Mouse (Mus musculus) spleen, postnatal 14 days (tissue): ENCODE measurements around the gene Prkcq.
"Not testable (repeated sequence)": the region's sequence is repeated elsewhere in the genome, so short reads cannot be mapped to it uniquely, and the experiment has no call there.

Source experiments
- DNase-seq, 2 experiments: peaks; one replicate each; pipeline ENCODE4 v3.0.0; 2021 to 2022; ENCODE audit warnings: low spot score in 2 of 2

Prkcq gene

DNA sequence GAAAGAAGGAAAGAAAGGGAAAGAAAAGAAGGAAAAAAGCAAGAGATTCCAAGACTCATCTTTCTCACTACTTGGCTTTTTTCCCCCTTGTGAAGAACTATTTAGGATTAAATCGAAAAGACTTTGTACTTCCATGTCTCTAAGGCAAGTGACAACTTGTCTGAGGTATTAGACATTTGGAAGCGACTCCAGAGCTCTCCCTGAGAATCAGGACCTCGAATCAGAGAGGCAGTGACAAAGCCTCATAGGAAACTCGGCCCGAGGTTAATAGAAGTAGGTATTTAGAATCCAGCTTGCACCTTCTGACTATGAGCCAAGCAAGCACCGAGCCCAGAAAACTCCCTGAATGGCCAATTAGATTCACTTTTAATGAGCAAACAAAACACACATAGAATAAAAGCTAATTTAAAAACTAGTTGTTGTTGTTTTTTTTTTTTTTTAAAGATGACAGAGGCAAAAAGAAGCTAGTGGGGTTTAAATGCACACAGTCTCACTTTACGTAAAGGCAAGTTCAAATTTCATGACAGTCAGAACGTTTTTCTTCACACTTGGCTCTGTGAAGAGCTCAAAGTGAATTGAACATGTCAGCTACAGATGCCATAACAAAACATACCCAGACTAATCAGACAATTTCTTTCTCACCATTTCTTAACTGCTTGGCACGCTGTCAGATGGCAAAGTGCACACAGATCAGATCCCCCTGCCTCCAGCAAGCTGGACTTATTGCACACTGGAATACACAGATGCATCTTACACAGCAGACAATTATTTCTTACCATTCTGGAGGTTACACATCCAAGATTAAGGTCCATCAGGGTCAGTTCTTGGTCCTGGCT, 119.9 kb downstream of the Prkcq start:
- DNase-seq = no peak

DNA sequence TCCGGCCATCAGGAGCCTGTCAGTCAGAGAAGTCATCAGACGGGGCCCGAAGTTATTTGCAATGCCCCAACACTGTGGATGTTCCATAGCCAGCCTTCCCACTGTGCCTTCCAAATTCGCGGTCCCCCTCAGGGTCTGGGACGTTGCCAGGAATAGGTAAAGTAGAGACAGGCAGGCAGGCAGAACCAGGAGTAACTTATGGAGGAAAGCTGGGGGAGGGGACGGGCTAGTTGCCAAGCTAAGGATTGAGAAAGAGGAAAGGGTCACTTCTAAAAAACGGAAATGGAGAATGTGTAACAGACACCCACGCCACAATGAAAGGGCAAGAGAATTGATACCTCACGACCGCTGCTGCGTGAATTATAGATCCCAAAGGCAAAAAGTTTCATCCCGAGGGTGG, 121.2 kb downstream of the Prkcq start:
- DNase-seq = no peak

DNA sequence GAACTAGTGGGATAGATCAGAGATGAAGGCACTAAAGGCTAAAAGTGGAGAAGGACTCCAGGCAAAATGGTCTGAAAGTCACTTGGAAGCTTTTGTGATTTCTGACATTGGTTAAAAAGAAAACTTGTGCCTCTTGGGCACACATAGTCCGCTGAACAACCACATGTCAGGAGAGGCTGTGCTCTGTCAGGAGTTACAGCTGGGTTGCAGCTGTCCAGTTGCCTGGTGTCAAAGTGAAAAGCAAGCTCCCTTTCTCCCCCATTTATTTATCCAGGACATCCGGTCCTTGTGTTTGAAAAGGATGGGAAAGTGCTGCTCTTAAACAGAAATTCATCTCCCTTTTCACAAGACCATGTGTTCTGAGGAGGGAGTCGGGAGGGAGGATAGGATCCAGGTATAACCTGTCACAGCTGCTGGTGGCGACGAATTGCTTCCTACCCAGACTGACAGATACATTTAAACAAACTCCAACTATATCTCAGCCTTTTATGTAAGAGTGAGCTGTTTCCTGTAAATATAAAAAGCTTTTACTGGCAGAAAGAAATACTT, 122.8 kb downstream of the Prkcq start:
- no peak for DNase-seq

DNA sequence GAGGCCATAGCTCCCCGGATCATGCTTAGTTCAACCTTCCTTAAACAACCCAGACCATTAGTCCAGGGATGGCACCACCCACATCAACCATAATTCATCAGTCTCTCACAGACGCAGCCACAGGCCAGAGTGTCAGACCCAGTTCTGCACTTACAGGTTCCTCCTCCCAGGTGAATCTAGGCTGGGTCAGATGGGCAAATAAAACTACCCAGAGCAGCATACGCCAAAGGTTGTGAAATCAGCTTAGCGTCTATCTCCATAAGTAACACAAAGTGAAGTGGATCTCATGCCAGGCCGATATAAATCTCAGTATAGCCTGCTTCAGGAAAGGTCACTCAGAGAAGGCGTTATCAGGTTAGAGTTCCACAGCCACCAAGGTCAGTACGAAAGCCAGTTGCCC, 126.9 kb downstream of the Prkcq start:
- DNase-seq = no peak

DNA sequence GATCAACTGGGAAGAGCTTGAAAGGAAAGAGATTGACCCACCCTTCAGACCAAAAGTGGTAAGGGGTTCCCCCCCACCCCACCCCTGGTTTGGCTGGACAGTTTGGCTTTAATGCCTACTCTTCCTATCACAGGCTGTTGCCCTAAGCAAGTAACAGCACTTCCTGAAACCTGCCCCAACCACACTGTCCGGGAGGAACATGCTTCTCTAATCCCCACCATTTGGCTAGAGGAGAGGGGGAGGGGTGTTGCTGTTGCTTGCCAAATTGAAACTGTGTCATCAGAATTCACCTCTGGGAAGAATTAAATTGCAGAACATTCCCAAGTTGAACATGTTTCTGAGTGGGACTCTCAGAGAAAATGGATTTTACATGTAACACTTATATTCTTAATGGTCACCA, 127.5 kb downstream of the Prkcq start:
- no peak for DNase-seq

DNA sequence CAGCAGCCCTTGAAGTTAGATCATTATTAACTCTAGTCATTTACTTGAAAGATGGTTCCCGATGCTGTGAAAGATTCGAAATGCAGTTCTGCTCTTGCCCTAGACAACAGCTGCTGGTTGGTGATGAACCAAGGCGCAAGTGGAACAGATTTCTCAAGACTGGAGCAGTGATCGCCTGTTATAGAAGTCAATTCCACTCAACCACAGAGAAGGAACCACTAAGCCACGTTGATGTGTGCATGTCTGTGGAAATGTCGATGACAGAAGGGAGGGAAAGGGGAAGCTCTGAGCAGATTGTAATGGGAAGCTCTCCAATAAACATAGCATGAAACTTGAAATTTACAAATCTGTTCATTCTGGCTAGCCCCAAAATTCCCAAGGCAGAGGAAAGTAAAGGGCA, 128.5 kb downstream of the Prkcq start:
- no peak for DNase-seq

DNA sequence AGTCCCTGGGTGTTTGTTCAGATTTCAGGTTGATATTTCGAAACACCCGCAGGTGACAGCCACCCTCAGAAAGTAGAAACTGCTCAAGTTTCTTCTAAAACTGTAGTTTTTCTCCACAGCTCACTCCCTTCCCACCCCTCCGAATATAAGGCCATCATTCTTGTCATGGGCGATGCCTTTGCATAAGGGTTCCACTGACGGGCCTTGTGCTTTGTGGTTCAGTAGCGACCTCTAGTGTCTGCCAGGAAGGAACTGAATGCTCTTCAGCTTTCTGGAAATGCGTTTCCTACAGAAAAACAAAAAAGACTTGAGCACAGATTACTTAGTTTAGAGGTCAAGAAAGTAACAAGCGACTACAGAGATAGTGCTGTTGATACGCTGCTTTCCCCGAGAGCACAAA, 148.3 kb downstream of the Prkcq start:
- no peak for DNase-seq

DNA sequence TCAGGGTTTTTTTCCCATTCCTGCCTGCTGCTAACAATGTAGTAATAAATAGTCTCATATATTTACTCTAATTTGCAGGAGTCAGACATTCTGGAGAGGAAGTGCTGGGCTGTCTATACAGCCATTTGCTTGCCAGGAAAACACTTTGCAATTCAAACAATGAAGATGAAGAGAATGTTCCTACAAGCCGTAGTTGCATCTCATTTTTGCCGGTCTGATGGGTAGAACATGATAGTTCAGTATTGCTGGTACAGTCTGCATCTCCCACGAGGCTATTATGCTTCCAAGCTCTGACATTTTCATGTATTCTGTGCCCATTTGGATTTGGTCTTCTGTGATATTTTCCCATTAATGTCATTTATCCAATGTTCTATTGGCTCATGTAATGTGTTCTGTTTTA, 150.5 kb downstream of the Prkcq start:
- DNase-seq = no peak

DNA sequence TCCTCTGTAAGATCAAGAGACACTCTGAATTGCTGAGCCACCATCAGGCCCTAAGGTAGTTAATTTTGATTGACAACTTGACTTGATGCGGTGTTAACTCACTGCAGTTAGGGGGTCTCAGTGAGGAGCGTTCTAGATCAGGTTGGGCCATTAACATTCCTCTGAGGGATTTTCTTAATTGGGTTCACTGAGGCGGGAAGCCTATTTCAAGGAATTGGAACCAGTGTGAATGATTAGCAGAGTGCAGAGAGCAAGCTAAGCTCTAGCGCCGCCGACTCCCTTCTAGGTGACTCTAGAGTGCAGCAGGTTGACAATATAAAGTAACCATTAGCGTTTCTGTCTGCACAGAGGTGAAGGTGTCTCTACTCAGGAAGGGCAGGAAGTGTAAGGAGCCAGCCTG, 155.4 kb downstream of the Prkcq start:
- DNase-seq = no peak

DNA sequence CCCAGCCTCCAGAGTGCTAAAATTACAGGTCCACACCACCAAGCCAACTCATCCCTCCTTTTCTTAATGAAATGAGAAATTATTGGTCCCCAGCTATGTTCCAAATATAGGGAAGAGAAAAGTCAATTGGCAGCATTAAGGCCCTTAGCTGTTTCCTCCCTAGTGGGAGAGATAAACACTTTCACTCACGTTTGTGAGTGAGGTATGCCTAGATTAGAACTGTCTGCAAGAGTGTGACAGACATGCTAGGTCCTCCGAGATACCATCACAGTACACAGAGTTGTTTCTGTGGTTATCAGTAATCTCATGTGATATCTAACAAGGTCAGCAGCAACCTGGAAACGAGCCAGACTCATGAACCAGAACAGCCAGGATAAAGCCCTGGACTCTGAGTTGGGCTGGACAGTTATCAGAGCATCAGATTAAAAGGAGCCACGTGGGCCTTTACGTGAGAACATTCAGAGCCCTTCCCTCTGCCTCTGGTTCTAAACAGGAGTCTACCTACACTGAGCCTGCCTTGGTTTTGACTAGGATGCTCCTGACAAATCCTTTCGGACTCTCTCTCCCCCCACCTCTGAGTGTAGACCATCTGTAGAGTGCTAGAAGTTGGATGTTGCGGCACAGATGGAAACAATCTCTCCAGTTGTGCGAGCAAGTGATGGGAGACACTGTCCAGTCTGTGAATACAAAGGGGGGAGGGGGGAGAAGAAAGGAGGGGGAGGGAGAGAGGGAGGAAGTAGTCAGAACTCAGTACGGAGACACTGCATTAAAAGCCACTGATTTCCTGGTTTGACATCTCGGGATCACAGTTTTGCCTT, 157.7 kb downstream of the Prkcq start:
- DNase-seq = no peak

DNA sequence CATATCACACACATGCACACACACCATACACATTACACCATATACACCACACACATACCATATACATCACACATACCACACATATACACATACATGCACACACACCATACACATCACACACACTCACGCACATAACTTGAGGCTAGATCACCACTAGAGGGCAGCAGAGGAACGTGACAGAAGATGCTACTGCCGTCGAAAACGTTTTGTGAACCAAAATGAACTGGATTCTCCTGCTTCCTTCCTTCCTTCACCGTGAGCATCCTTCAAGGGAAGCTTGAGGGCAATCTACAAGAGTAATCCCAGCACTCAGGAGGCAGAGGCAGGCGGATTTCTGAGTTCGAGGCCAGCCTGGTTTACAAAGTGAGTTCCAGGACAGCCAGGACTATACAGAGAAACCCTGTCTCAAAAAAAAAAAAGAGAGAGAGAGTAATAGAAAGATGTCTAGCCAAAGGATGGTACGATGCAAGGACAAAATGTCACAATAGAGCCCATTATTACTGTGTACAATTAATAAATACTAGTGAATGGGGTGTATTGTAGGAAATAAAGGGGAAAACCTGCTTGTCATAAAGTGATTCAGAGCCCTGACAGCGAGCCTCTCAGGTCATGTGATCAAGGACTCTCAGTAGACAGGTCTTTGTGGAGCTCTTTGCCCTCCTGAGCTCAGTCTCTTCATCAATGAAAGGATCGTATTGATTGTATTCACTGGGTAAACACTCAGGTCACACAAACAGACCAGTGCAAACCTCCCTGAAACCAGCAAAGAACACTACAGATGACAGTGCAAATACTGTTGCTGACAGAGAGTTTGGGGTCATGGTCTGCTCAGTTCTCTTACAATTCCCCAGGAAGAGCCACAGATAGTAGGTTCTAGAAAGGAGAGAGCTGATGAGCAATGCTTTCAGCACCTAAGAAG, 159.9 kb downstream of the Prkcq start:
- peak; percentile 14 to 62 for DNase-seq

DNA sequence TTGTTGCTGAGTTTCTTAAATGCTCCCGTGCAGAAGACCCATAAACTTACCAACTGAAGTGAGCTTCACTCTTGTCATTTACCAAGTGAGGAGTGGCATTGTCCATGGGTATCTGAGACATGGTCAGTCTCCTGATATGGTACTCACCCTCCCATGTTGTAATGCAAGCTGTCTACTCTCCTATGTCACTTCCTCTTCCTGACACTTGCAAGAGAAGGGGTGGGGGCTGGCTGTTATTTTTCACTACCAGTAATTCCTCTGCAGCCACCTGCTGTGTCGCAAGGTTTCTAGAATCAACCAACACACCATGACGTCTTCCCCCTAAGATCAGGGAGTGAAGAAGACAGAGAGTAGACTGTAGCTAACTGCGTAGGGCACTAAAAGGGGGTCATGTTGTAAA, 160.6 kb downstream of the Prkcq start:
- peak in 1 of 2 experiments; percentile 19 for DNase-seq

DNA sequence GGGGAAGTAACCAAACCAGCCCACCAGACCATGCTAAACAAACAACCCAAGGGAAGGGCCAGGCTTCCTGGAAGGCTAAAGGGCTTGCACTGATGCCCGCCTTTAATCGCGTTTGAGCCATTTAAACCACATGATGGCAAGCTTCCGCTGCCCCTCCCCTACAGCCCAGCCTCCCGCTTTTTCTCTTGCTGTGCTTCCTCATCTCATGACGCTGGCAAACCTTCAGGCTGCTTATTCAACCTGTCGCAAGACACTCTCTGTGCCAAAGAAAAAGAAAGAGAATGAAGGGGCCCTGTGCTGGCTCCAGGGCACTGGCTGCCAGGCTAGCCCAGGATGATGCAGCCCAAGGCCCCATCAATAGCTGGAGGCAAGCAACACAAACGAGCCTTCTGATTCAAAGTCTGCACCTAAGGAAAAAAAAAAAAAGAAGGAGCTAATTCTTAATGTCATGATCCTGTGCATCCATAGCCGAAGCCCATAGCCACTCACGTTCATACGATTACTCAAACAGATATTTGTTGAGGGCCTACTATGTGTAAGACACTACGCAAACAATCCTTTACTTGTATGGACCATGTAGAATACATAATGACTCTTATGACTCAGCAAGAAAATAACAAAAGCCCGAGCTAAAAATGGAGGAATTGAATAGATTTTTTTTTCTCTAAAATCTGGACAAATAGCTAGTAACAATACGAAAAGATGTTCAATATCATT, 161.6 kb downstream of the Prkcq start:
- DNase-seq = peak; percentile 28 to 31

DNA sequence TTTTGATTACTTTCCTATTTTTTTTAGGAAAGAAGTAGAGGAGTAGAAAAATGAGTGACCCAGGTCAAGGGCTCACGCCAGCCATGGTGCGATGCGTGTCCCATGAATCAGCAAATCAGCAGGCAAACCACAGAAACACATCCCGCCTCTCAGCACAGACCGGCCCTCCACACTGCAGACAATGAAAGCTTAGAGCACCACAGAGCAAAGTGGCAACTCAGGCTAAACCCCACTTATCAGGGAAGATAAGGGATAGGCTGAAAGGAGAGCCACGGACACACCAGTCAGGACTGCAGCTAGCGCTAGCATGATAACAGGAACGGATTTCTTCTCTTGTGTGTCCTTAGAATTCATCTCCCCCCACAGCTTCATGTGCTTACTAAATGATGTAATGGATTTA, 164.4 kb downstream of the Prkcq start:
- DNase-seq = no peak

DNA sequence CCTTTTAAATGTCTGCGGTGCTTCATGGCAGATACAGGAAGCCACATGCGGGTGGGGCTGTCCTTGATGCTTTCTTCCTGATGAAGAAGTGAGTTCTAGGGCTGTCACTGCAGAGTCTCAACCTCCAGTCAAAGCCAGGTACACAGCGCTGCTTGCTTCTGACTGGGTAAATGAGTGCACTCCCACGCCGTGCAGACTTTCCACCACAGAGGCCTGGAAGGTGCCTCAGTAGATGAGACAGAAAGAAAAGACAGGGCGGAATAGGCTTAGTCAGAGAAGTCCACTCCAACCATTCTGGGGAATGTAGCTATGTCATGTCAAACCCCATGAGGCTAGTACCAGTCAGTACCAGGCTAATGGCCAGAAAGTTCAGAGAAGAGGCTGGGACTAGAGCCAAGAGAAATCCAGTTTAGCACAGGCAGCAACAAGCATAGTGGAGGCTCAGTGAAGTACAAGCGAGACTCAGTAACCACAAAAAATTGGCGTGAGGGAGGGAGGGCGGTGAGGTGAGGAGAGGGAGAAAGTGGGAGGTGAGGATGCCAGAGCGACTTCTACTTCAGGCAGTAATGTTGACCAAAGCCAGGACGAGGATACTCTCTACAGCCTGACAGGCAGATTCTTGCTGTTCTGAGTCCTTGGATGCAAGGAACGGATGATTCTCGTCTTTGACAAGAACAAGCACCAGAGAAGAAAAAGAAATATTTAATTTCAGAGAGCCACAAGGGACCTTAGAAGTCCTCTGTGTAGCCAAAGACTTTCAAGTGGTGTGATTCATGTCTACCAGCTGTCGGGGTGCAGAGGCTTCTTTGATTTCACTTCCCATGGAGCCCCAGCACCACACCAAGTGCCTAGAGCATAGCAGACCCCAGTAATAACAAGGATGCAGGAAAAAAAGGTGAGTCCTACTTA, 167.3 kb downstream of the Prkcq start:
- DNase-seq = no peak

DNA sequence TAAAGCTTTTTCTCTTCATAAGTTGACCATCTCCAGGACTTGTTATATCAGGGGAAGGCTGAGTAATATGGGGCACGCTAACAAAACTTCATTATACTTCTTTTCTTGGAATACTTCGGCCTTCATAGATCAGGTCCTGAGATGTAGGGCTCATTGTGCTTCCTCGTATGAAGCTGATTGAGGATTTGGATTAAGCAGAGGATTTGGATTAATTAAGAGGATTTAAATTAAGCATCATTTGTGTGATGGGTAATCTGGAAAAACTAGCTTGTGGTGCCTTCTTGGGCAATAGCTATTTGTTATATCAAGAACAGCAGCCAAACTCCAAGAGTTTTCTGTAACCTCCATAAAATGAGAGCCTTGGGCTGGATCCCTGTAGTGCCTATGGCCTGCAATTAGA, 172.8 kb downstream of the Prkcq start:
- DNase-seq = no peak

DNA sequence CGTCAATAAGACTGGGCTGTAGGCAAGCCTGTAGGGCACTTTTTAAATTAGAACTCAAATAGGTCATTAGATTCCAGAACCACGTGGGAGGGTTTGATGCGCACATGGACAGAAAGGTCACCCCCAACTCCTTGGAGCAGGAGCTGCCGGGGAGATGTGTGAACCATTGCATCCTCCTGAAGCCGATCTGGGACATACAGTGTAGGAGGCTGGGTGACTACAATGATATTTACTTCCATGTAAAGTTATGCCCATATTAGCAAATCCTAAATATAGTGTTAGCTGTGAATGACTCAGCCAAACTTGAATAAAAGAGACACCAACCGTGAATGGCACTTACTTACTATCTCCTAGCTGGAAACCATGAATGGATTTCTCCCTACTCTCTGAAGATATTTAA, 174.5 kb downstream of the Prkcq start:
- DNase-seq = not testable (repeated sequence)

DNA sequence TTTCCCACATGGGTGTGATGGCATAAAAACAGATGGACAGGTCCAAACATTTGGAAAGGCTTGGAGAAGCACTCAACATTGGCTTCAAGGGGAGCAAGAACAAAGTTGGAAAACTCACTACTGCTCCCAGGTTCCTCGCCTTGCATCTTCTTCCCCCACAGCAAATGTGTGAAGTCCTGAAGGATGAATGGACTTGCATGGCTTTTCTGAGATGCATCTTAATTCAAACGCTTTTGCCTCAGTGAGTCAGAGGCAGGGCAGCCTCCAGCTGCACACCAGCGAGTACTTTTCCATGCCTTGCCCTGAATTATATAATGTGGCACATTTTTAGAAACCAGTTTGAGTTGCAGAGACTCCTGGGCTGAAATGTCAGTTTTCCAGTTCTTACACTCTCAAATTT, 175.9 kb downstream of the Prkcq start:
- DNase-seq = no peak
